14 mouse cellular contexts compared by ENCODE assay signal in the genomic region with DNA sequence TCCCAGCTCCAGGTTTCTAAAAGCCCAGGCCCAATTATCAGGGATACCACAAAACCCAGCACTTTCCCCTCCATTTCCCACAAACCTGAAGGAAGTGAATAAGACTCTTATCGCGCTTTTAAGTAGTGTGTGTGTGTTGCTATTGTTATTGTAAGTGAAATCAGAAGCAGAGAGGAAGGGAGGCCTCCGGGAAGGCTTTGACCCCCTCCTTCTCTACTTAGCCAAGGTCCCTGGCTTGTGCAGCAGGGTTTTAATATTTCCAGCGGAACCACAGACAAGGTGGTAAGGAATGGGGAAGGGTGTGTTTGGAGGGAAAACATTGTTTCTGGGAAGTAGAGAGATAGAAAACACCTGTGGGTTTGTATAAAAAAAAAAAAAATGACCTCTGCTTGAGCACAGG. TPM values are rescaled to one million over a fixed set of nuclear protein-coding genes. Genes with fewer than 3 reads are reported as not detected.
A peak's percentile ranks its signal among the peaks of the same experiment; 100 is the strongest.
DNase-seq lines count a peak whose midpoint lies in the region; ATAC-seq and TF ChIP-seq lines count a peak whose summit lies in the region.
"Had no signal": no experiment of that assay in that cellular context is flagged by ENCODE, and none has a peak within 500 bp of the region (broad histone marks: within the 10 kb centered on the region; RNA-seq: fewer than 3 reads in every experiment).

No protein-coding gene starts in this region.

- ATAC-seq in kidney, embryonic 16.5 days (ENCODE audit: low FRiP score, low TSS enrichment), result no peak
- no peak for ATAC-seq in limb, embryonic 15.5 days (ENCODE audit: insufficient number of reproducible peaks, low FRiP score, low TSS enrichment, low read depth)
- no peak for ATAC-seq in granulocyte monocyte progenitor cell, adult 5-6 weeks (replicated peaks; ENCODE audit: poor library complexity, severe bottlenecking)

- H3K9me3 ChIP-seq in kidney, embryonic 16.5 days (ENCODE audit: low read length), result no peaks in the 10 kb centered on the region
- no peaks in the 10 kb centered on the region for H3K9me3 ChIP-seq in ES-E14 (ENCODE audit: control insufficient read depth, insufficient read depth, low read depth, low read length)
- H3K9me3 ChIP-seq in limb, embryonic 15.5 days, result no peaks in the 10 kb centered on the region
- H3K9me3 ChIP-seq: G1E had no signal

- H3K27ac ChIP-seq in kidney, embryonic 16.5 days (ENCODE audit: low read length), result peak overlapping the region; percentile 34; the same call in 1 of the 2 replicates
- no peak overlapping the region for H3K27ac ChIP-seq in ES-E14 (ENCODE audit: insufficient read depth, low read depth, low read length, poor library complexity, severe bottlenecking)
- 0 out of 2 replicates have a peak overlapping the region, but pooled peaks have one; percentile 44 for H3K27ac ChIP-seq in limb, embryonic 15.5 days
- H3K27ac ChIP-seq: left cerebral cortex, adult 2 months had no signal

- 20% methylated on average over 4 of the region's 4 CpGs for WGBS in kidney, embryonic 16.5 days
- WGBS in limb, embryonic 15.5 days, result 43% methylated on average over 4 of the region's 4 CpGs

- peaks cover 4% of the 10 kb centered on the region; the same call in 1 of the 2 replicates for H3K4me1 ChIP-seq in kidney, embryonic 16.5 days (ENCODE audit: insufficient read depth, low read length)
- peaks cover 3 to 16% of the 10 kb centered on the region in 2 experiments; a peak in 3 of 4 replicates for H3K4me1 ChIP-seq in ES-E14 (ENCODE audit: control insufficient read depth in 2 of 2, insufficient read depth in 2 of 2, low read length in 2 of 2, poor library complexity in 1 of 2)
- peaks cover 8% of the 10 kb centered on the region for H3K4me1 ChIP-seq in limb, embryonic 15.5 days

- H3K4me3 ChIP-seq in kidney, embryonic 16.5 days (ENCODE audit: low read length), result no peak overlapping the region
- peak overlapping the region; percentile 39 to 49 for H3K4me3 ChIP-seq in ES-E14 (ENCODE audit: insufficient read depth in 1 of 2, low read depth in 1 of 2, low read length in 2 of 2, poor library complexity in 1 of 2, severe bottlenecking in 1 of 2)
- H3K4me3 ChIP-seq in limb, embryonic 15.5 days, result no peak overlapping the region
- H3K4me3 ChIP-seq: left cerebral cortex, adult 2 months had no signal

- H3K36me3 ChIP-seq in kidney, embryonic 16.5 days (ENCODE audit: insufficient read depth, low read length), result no peaks in the 10 kb centered on the region
- no peaks in the 10 kb centered on the region for H3K36me3 ChIP-seq in ES-E14 (ENCODE audit: control insufficient read depth, insufficient read depth, low read length, poor library complexity, severe bottlenecking)
- H3K36me3 ChIP-seq in limb, embryonic 15.5 days, result no peaks in the 10 kb centered on the region
- H3K36me3 ChIP-seq: G1E had no signal

- H3K4me2 ChIP-seq in kidney, embryonic 16.5 days (replicated peaks; ENCODE audit: low read depth, low read length), result no peak overlapping the region
- no peak overlapping the region for H3K4me2 ChIP-seq in limb, embryonic 15.5 days

- no peak overlapping the region for H3K9ac ChIP-seq in kidney, embryonic 16.5 days (replicated peaks; ENCODE audit: low read length)
- peak overlapping the region; percentile 57; the same call in 1 of the 2 replicates for H3K9ac ChIP-seq in ES-E14 (ENCODE audit: insufficient read depth, low read depth, low read length, poor library complexity, severe bottlenecking)
- H3K9ac ChIP-seq in limb, embryonic 15.5 days, result no peak overlapping the region

- in situ Hi-C loops in ES-E14 (cut with MboI; ENCODE audit: low sequenced_read_pairs in 2 of 2, unreplicated experiment in 2 of 2), result no loop called here

- DNase-seq in kidney, postnatal 14 days, result no peak
- DNase-seq in A20 (ENCODE audit: low read depth, low spot score) (peak; percentile 69), ES-E14 (ENCODE audit: low read depth, low spot score) (no peak)
- DNase-seq in c-Kit-positive CD71-positive TER-119-positive erythroid progenitor cells, embryonic 14.5 days (ENCODE audit: low spot score), result no peak
- DNase-seq: cerebellum, adult 2 months; embryo, embryonic 11 days; gastrocnemius, postnatal 36 days; lung, adult 2 months; midbrain, embryonic 14.5 days had no signal

- no peaks in the 10 kb centered on the region for H3K27me3 ChIP-seq in kidney, embryonic 16.5 days (ENCODE audit: insufficient read depth, low read length)
- no peaks in the 10 kb centered on the region for H3K27me3 ChIP-seq in limb, embryonic 15.5 days

TF ChIP-seq in ES-E14, 5 proteins besides CTCF, POLR2A, EP300 and RAD21:
- TF ChIP-seq ZNF384 (IDR thresholded peaks at IDR 0.05; ENCODE audit: low read depth, low read length) (no peak), MAFK (IDR thresholded peaks at IDR 0.05; ENCODE audit: insufficient read depth, low read depth, low read length) (no peak), HCFC1 (IDR thresholded peaks at IDR 0.05; ENCODE audit: borderline replicate concordance, insufficient read depth, low read length) (no peak), ZC3H11A (IDR thresholded peaks at IDR 0.05; ENCODE audit: borderline replicate concordance, low read depth, low read length) (no peak), CHD2 (IDR thresholded peaks at IDR 0.05; ENCODE audit: low read depth, low read length) (no peak)

RNA-seq across cellular contexts. Expression of a gene that starts 34.4 kb away (rescaled TPM):
- 178 and 186 TPM in 2 replicates for polyA plus RNA-seq in kidney, embryonic 16.5 days (2015; fragmentation: Nextera tagmentation; extraction: Ambion mirVana)
- total RNA-seq in ES-E14 (2012; rRNA removed), result 131 and 132 TPM in 2 replicates
- 146 and 157 TPM in 2 replicates for polyA plus RNA-seq in limb, embryonic 15.5 days (2015; fragmentation: Nextera tagmentation; extraction: Ambion mirVana)
- total RNA-seq in granulocyte monocyte progenitor cell, adult 5-6 weeks (2014; fragmentation: Nextera tagmentation), result 124 and 164 TPM in 2 replicates
- 125 and 147 TPM in 2 replicates for total RNA-seq in granulocyte monocyte progenitor cell, adult 5-6 weeks (2017)

Comparison
In these comparisons a context has a peak if more than half of its experiments do, and no peak if none do; other contexts are left out.
1. H3K4me3 ChIP-seq: peak in ES-E14 (2 of 2); none in kidney, embryonic 16.5 days (single experiment) and limb, embryonic 15.5 days (single experiment).